Mouse (Mus musculus) intestine, embryonic 14.5 days (tissue): ENCODE data around the gene Iqcd. TPM values are rescaled to one million over a fixed set of nuclear protein-coding genes. Genes with fewer than 3 reads are reported as not detected.

Experiments
- ATAC-seq: fragments of 200-750 bp; cut with Nextera tagmentation; replicated peaks from 2 replicates; pipeline ENCODE4 v1.8.0; 2017; ENCODE audit warnings: low read depth, moderate number of reproducible peaks, moderate TSS enrichment, moderate library complexity; ENCODE audit not compliant: low FRiP score, low TSS enrichment
- DNase-seq: peaks from one replicate; pipeline ENCODE4 v3.0.0-alpha.2; 2018; ENCODE audit warnings: low spot score
- H3K27ac ChIP-seq: fragments of 300-500 bp; sonication (generic); 2 replicates; pipeline ENCODE4 v1.5.1; 2014; ENCODE audit warnings: low read depth, mild to moderate bottlenecking, control low read depth
- H3K27me3 ChIP-seq: fragments of 300-500 bp; sonication (generic); replicated peaks from 2 replicates; pipeline ENCODE4 v1.6.1; 2014; ENCODE audit warnings: low read length, control low read depth; ENCODE audit not compliant: control insufficient read depth, insufficient read depth
- H3K36me3 ChIP-seq: fragments of 300-500 bp; sonication (generic); 2 replicates; pipeline ENCODE4 v1.6.1; 2014; ENCODE audit warnings: low read length, control low read depth; ENCODE audit not compliant: control insufficient read depth, insufficient read depth
- H3K4me1 ChIP-seq: fragments of 300-500 bp; sonication (generic); replicated peaks from 2 replicates; pipeline ENCODE4 v1.6.1; 2014; ENCODE audit warnings: low read length, control low read depth, mixed read lengths; ENCODE audit not compliant: control insufficient read depth, insufficient read depth
- H3K4me2 ChIP-seq: fragments of 300-500 bp; sonication (generic); 2 replicates; pipeline ENCODE4 v1.6.1; 2014; ENCODE audit warnings: low read length
- H3K4me3 ChIP-seq: fragments of 300-500 bp; sonication (generic); 2 replicates; pipeline ENCODE4 v1.5.1; 2014; ENCODE audit warnings: low read depth, low read length, control low read depth, mixed read lengths
- H3K9ac ChIP-seq: fragments of 300-500 bp; sonication (generic); 2 replicates; pipeline ENCODE4 v1.6.1; 2014; ENCODE audit warnings: mild to moderate bottlenecking, low read length
- H3K9me3 ChIP-seq: fragments of 300-500 bp; sonication (generic); 2 replicates; pipeline ENCODE4 v1.6.1; 2016; ENCODE audit warnings: low read length, control low read depth; ENCODE audit not compliant: control insufficient read depth
- WGBS: fragments of 180-500 bp; shearing (Covaris S2); extraction: QIAGEN DNeasy Blood & Tissue Kit; methylation state at CpG from one replicate; pipeline ENCODE4 v1.1.7; 2014; 5-methylcytosine and 5-hydroxymethylcytosine counted together
- polyA plus RNA-seq: library from polyadenylated mRNA; unstranded; fragments of >200 nt; fragmentation: Nextera tagmentation; extraction: Ambion mirVana; gene quantifications from 2 replicates; pipeline ENCODE4 v1.2.1, GENCODE M21; 2014

Gene Iqcd
- polyA plus RNA-seq, 1 experiment from 2014 or later: 0.24 TPM

DNA sequence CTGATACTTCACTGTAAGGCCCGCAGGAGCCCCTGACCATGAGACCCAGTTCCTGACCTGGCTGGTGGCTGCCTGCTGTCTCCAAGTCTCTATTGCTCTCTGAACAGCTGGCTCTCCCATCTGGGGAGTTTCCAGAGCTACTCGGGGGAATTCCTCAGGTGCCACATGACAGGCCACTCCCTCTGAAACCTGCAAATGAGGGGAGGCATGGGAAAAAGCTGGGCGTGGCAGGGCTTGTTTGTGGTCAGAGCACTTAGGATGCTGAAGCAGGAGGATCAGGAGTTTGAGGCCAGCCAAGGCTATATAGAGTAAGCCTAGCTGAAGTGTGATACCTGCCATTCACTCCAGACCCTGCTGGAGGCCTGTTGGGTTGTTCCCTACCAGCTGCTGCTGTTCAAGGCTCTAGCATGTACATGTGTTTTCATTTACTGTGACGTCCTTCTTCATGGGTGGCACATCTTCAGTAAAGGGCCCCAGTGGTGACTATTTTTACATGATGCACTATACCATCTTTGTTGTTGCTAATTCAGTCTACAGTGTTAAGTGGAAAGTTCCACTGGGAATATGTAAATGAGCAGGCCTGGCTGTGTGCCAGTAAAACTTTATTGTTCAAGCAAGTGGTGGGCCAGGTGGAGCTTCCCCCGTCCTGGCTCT lies 33.5 kb downstream of the Iqcd start:
- Histone ChIP-seq H3K4me2 (no peak overlapping the region), H3K4me3 (no peak overlapping the region), H3K9ac (no peak overlapping the region), H3K9me3 (0 out of 2 replicates have a peak, but pooled peaks cover 3% of the 10 kb centered on the region), H3K27me3 (no peaks in the 10 kb centered on the region), H3K36me3 (peaks cover 97% of the 10 kb centered on the region), H3K27ac (no peak overlapping the region), H3K4me1 (no peaks in the 10 kb centered on the region)
- WGBS: 77% methylated on average over 5 of the region's 5 CpGs
- ATAC-seq (no peak), DNase-seq (no peak)

DNA sequence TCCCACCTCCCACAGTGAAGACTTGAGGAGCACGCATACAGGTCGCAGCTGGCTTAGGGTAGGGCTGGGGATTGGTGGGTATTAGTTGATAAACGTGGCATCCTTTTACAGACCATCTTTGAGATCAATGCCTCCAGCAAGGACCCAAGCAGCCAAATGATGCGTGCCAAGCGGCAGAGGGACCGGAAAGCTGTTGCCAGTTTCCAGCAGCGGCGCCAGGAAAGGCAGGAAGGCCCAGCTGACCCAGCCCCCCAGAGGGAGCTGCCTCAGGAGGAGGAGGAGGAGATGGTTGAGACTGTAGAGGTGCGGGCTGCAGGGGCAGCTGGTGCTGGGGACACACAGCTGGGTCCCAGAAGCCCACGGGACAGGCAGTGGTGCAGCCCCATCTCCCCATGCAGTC lies 35.6 kb downstream of the Iqcd start:
- Histone ChIP-seq H3K27ac (no peak overlapping the region), H3K4me1 (no peaks in the 10 kb centered on the region), H3K9me3 (0 out of 2 replicates have a peak, but pooled peaks cover 3% of the 10 kb centered on the region), H3K4me2 (no peak overlapping the region), H3K36me3 (peaks cover 83% of the 10 kb centered on the region), H3K9ac (no peak overlapping the region), H3K4me3 (no peak overlapping the region), H3K27me3 (no peaks in the 10 kb centered on the region)
- 95% methylated on average over 10 of the region's 10 CpGs for WGBS
- DNase-seq: no peak
- ATAC-seq: no peak

DNA sequence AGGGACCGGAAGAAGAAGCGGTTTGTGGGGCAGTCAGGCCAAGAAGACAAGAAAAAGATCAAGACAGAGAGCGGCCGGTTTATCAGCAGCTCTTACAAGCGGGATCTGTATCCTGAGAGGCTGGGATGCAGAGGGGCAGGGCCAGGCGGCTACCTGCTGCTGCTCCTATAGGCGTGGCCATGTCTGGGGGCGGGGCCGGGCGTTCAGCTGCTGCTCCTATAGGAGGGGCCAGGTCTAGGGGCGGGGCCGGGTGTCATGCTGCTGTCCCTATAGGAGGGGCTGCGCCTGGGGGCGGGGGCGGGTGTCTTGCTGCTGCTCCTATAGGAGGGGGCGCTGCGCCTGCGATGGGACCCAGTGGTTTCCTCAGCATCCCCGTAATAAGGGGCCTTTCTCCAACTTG lies 37.6 kb downstream of the Iqcd start:
- Histone ChIP-seq H3K4me3 (no peak overlapping the region), H3K9ac (no peak overlapping the region), H3K27me3 (no peaks in the 10 kb centered on the region; the same call in 1 of the 2 replicates), H3K27ac (no peak overlapping the region), H3K36me3 (peaks cover 63% of the 10 kb centered on the region), H3K4me1 (no peaks in the 10 kb centered on the region), H3K4me2 (no peak overlapping the region), H3K9me3 (no peaks in the 10 kb centered on the region)
- ATAC-seq (no peak), DNase-seq (no peak)
- WGBS: 39% methylated on average over 19 of the region's 19 CpGs

DNA sequence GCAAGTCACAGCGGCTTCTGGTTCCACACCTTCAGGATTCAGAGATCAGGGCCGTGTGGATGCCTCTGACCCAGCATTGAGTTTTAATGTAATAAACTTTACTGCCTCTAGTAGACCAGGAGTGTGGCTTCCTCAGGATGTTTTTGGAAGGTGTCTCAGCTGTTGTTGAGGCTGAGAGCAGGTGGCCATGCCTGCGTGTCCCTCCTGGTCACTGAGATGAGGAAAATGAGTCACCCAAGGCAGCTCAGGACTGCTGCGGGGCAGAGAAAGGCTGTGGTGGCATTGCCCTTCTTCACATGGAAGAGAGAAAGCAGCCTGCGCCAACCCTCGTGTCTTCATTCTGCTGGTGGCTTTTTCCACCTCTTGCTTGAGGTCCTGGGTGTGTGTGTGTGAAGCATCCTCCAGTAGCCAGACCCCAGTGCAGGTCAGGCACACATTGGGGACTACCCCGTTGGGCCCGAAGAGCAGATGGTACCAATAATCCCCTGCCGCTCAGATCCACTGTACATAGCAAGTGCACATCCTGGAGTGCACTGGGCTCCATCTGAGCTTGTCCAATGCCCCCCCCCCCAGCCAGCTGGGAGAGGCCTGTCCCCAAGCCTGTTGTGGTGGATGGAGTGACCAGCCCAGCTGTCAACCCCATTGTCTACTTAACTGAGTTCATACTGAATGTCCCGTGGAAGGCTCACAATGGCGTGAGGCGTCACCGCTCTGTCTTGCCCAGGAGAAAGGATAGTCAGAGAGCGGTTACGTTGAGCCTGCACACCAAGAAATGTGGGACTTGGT lies 38.9 kb downstream of the Iqcd start:
- Histone ChIP-seq H3K27ac (no peak overlapping the region), H3K36me3 (peaks cover 51% of the 10 kb centered on the region), H3K4me1 (no peaks in the 10 kb centered on the region), H3K4me3 (no peak overlapping the region), H3K9ac (no peak overlapping the region), H3K9me3 (0 out of 2 replicates have a peak, but pooled peaks cover 5% of the 10 kb centered on the region), H3K27me3 (no peaks in the 10 kb centered on the region; the same call in 1 of the 2 replicates), H3K4me2 (no peak overlapping the region)
- 92% methylated on average over 15 of the region's 15 CpGs for WGBS
- DNase-seq (no peak), ATAC-seq (no peak)

DNA sequence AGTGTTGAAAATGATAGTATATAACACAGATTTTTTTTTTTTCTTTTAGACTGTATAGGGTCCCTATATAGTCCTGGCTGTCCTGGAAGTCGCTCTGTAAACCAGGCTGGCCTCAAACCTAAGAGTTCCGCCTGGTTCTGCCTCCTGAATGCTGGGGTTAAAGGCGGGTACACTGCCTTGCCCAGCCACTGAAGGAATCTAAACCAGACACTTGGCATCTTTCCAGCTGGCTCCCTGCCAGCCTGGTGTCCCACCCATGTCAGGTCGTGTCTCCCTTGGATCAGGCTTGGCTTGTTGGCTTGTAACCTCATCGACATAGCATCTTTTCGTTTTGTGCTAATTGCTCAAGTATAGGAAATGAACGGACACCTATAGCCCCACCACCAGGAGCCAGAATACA lies 39.8 kb downstream of the Iqcd start:
- ATAC-seq: no peak
- H3K27ac ChIP-seq: no peak overlapping the region
- WGBS: 61% methylated on average over 7 of the region's 7 CpGs

DNA sequence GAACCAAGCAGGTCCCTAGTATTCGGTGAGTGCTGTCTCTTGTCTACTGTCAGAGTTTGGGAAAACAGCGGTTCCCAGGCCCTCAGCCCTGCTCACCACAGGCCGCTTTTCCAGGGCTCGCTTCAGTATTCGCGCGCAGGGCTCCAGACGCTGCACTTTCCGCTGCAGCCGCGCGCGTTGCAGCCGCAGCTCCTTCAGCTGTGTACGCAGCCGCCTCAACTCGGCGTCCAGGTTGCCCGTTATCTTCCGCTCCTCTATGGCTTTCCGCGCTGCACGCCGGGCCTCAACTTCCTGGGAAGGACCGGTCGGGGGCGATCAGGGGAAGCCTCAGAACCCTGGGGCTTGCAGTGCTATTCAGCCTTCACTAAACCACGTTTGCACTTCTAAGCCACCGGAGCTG lies 42.3 kb downstream of the Iqcd start:
- H3K27me3 ChIP-seq: no peaks in the 10 kb centered on the region; the same call in 1 of the 2 replicates
- DNase-seq: no peak
- 0 out of 2 replicates have a peak, but pooled peaks cover 5% of the 10 kb centered on the region for H3K9me3 ChIP-seq
- no peak overlapping the region for H3K4me3 ChIP-seq
- no peak overlapping the region for H3K27ac ChIP-seq
- no peak for ATAC-seq
- no peak overlapping the region for H3K9ac ChIP-seq
- no peaks in the 10 kb centered on the region for H3K4me1 ChIP-seq
- H3K36me3 ChIP-seq: peaks cover 17% of the 10 kb centered on the region
- H3K4me2 ChIP-seq: peak overlapping the region; percentile 30
- 6% methylated on average over 29 of the region's 29 CpGs for WGBS

More for the DNA sequence above, 39.8 kb downstream of the Iqcd start:
- Histone ChIP-seq H3K36me3 (peaks cover 42% of the 10 kb centered on the region), H3K4me1 (no peaks in the 10 kb centered on the region), H3K9me3 (0 out of 2 replicates have a peak, but pooled peaks cover 5% of the 10 kb centered on the region), H3K9ac (no peak overlapping the region), H3K4me2 (no peak overlapping the region), H3K4me3 (no peak overlapping the region), H3K27me3 (no peaks in the 10 kb centered on the region; the same call in 1 of the 2 replicates)
- no peak for DNase-seq

DNA sequence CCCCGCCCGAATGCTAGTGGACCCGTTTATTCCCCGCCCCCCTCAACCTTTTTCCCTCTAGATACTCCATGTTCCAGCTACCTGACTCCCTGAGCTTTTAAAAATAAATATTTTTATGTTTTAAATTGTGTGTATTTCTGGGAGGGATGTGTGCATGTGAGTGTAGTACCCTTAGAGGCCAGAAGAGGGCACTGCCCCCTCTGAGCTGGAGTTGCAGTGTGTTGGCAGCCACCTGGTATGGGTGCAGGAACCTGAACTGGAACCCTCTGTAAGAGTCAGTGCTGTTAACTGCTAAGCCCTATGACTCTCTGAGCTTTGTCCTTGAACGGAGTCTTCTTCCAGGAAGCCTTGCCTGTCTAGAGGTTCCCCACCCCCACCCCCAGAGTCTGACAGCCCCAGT lies 43.1 kb downstream of the Iqcd start:
- DNase-seq: no peak

DNA sequence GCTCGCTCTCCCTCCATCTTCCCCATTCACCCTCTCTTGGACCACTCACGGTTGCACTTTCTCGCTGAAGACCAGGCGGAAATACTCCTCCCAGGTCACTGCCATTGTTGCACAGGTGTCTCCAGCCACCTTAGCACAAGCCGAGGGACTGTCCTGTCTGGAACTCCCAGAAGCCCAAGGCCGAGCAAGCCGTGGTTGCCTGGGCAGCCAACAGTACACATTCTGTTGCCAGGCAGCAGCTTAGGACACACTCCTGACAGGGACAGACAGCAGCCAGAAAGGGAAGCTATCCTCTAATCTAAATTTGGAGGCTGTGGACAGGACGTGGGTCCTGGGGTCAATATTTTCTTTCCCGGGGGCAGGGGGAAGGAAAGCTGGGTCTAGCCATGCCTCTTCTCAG lies 45.3 kb downstream of the Iqcd start, which contains the start of gene Cfap73:
Gene Cfap73, minus strand, starts transcription at position 105 of the 400 bp plus-strand sequence.
- ATAC-seq (no peak), DNase-seq (no peak)
- Histone ChIP-seq H3K4me1 (no peaks in the 10 kb centered on the region), H3K9me3 (0 out of 2 replicates have a peak, but pooled peaks cover 5% of the 10 kb centered on the region), H3K27ac (no peak within 1 kb of the TSS), H3K27me3 (no peaks in the 10 kb centered on the region; the same call in 1 of the 2 replicates), H3K4me2 (no peak within 1 kb of the TSS), H3K4me3 (no peak within 1 kb of the TSS), H3K9ac (no peak within 1 kb of the TSS), H3K36me3 (no peaks in the 10 kb centered on the region)
- WGBS: 46% methylated on average over 9 of the region's 9 CpGs

More for the DNA sequence above, 43.1 kb downstream of the Iqcd start:
- H3K4me2 ChIP-seq: no peak overlapping the region
- no peak overlapping the region for H3K4me3 ChIP-seq
- H3K27ac ChIP-seq: no peak overlapping the region
- H3K9ac ChIP-seq: no peak overlapping the region
- peaks cover 11% of the 10 kb centered on the region for H3K36me3 ChIP-seq
- ATAC-seq: no peak
- no peaks in the 10 kb centered on the region; the same call in 1 of the 2 replicates for H3K27me3 ChIP-seq
- 0 out of 2 replicates have a peak, but pooled peaks cover 5% of the 10 kb centered on the region for H3K9me3 ChIP-seq
- H3K4me1 ChIP-seq: no peaks in the 10 kb centered on the region
- WGBS: 84% methylated on average over 5 of the region's 5 CpGs
